Mouse (Mus musculus) ovary, postnatal 14 days (tissue): ENCODE results near the gene Fkbp10.
A peak's percentile ranks its signal among the peaks of the same experiment; 100 is the strongest.

Experiments
- DNase-seq: peaks from one replicate; pipeline ENCODE4 v3.0.0; 2022; ENCODE audit warnings: low spot score

Fkbp10 gene

GRCm38 (mm10) chr11:100394353-100395074 is 21.0 kb upstream of the Fkbp10 start:
- DNase-seq = no peak

- no peak for DNase-seq
Measured at GRCm38 (mm10) chr11:100395200-100395599, 20.3 kb upstream of the Fkbp10 start.

DNA sequence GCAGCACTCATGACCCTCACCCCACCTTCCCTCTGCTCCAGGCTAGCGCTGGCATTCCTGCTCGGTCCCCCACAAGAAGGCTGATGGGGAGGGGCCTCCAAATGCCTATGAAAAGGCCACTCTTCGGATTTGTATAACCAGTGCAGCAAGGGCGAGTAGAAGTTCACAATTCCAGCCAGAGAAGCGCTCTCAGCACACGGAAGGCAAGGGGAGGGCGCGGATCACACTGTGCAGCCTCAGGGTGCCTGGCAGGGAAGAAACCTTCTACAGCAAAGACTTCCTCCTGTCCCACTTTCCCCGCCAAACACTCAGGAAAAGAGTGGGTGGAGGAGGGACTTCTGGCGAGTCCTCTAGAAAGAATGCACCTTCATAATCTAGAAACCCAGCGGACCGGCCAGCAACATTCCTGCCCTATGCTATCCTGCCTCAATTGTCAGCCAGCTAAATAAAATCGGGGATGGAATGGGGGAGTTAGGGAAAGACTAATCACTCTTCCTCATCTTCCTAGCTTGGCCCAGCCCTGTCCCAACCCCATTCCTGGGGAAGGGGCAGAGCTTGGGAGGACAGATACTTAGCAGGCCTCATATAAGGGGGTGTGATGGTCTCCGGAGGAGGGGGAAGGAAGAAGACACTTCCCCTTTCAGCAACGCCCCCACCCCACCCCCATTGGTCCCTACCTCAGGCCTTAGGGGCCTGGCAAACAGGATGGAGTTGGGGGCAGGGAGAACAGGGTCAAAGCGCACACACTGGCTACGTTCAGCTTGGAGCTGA is 19.5 kb upstream of the Fkbp10 start:
- no peak for DNase-seq

DNA sequence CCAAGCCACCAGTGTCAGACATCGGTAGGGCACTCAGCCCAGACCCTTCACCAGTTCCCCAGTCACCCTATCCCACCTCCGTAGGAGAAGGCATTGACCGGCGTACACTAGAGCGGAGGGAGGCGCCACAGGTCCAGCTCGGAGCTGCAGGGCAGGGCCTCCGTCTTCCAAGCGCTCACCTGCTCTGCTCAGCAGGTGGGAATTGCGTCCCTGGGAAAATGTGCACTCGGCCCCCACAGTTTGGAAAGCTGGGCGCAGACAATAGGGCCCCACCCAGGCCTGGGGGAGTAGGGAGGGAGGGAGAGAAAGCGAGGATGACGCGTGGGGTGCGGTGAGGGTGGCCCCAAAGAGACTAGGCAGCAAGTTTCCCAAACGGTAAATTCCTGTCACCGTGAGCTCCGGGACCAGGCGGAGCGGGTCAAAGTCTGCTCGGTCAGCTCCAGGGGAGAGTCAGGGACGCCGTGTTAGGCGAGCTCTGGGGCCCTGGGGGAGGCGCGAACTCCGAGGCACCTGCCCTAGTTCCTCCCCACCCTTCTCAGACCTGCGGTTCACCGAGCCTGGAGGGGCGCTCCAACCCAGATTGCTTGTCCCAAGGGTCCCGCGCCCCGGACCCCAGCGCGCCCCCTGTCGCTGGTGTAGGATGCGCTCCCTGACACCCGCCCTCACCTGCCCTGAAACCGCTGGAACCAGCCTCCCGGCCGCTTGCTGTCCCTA is 18.5 kb upstream of the Fkbp10 start:
- DNase-seq = no peak

GRCm38 (mm10) chr11:100397600-100398389 is 17.7 kb upstream of the Fkbp10 start, which contains the start of gene Jup:
TSS of gene Jup (minus strand) at chr11:100397763.
- peak; percentile 97 for DNase-seq

DNA sequence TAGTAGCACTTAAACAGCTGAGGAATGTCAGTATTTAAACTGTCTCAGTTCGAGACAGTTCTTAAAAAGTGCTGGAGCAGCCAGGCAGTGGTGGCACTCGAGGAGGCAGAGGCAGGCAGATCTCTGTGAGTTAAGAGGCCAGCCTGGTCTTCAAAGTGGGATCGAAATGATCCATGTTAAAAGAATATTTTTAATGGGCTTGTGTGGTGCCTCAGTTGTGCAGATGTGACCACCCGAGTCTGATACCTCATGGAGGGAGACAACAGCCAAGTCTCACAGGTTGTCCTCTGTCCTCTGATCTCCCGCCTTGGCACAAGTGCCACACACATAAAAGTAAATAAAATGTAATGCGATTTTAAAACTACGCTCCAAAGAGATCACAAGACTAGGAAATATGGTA is 17.0 kb upstream of the Fkbp10 start:
- DNase-seq = no peak

- DNase-seq = no peak
Measured at GRCm38 (mm10) chr11:100399320-100399719, 16.2 kb upstream of the Fkbp10 start.

DNA sequence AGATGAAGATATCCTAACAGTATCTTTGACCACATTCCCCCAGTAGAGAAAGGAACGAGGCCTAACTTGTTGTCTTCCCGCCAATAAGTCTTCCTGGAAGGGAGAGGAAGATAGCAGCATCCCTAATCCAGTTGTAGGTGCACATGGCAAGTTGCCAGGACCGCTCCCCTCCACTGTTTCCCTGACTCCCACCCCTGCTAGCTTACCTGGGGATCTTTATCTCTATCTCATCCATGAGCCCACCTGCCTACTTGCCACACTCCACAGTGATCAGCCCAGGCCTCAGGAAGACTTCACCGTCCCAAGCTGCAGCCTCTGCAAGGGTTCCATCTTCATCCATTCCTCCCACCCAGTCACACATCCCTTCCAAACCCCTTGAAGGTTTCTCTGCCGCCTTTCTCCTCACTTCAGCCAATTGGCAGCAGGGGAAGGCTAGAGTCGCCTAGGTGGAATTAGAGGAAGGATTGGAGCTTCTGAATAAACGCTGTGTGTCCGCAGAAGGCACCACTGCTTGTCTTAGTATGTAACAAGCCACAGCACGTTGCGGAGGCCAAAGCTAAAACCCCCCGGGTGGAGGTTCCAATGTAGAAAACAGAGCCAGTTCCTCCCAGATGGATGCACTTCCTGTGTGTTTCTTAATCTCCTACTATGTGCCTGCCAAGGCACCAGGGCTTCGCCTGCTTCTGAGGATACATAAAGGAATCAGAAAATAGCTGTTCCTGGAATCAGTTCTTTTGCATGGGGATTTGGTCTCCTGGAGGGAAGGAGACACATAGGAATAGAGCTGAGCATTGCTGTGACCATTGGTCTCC is 15.6 kb upstream of the Fkbp10 start:
- DNase-seq = no peak

- DNase-seq = no peak
Measured at GRCm38 (mm10) chr11:100400842-100401241, 14.7 kb upstream of the Fkbp10 start.

GRCm38 (mm10) chr11:100402240-100402639 is 13.3 kb upstream of the Fkbp10 start:
- no peak for DNase-seq

- DNase-seq = no peak
Measured at GRCm38 (mm10) chr11:100402682-100403081, 12.8 kb upstream of the Fkbp10 start.

DNA sequence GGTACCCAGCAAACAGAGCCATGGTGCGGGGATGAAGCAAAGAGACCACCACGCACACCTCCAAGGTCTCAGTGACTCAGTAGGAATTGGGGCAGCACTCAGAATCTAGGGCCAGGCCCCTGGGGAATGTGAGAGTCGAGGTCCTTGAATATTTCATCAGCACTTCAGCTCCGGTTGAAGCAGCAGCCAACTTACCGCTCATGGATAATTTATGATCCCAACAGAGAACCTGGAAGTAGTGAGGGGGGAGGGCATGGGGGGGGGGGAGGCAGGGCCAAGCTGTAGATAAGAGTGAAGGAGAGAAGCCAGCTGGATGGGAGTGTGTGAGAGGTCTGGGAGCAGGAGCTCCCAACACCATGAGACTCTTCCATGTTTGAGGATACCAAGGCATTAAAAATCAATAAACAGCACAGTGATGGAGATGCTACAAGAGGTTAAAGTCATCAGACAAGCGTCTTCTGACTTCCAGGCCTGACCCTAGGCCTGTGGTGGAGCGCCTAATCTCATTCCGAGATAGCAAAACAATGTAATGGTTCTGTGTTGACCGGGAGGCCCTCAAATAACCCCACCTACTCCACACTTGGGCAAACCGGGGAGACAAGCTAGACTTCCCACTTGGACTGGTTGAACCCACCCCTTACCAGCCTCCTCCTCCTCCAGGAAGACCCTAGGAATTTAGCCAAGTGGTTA is 11.9 kb upstream of the Fkbp10 start:
- DNase-seq = no peak

GRCm38 (mm10) chr11:100404456-100405074 is 10.9 kb upstream of the Fkbp10 start:
- DNase-seq = no peak

GRCm38 (mm10) chr11:100406273-100406672 is 9.2 kb upstream of the Fkbp10 start:
- DNase-seq = no peak

- no peak for DNase-seq
Measured at GRCm38 (mm10) chr11:100406995-100407705, 8.3 kb upstream of the Fkbp10 start.

GRCm38 (mm10) chr11:100408076-100408834 is 7.2 kb upstream of the Fkbp10 start:
- peak; percentile 74 for DNase-seq

DNA sequence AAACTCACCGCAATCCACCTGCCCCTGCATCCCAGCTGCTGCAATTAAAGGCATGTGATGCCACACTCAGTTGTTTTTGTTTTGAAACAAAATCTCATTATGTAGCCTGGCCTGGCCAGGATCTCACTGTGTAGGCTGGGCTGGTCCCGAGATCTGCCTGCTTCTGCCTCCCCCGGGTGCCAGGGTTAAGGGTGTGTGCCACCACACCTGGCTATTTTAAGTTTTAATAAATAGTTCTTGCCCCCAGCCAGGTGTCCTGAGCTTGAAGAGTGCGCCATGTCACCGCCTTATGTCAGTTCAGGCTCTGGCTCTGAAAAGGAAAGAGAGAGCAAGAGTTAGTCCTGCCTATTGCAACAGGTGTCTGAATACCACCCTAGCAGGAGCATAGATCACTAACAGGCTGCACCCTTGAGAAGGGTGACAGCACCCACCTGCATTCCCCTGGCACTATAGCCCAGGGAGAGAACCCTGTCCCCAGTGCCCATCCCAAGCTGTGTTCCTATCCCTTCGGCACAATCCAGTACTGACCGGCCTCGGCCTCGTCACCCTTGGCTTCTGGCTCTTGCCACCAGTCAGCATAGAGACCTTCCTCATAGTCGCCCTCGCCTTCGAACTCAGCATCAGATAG is 6.5 kb upstream of the Fkbp10 start:
- DNase-seq = no peak

DNA sequence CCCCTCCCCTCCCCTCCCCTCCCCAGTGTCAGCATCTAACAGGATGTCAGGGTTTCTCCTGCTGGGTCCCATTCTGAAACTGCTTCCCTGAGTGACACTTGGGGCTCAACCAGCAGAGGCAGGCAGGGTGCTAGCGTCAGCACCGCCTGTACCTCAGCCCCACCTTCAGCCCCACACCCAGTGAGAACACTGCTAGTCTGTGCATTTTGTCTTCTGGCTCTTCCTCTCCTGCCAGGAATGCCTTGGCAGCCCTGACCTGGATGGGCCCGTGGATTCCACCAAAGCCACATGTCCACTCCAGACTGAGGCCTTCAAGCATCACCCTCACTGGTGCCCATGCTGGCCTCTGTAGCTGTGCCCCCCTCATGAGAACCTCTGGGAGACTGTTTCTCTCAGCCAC is 5.8 kb upstream of the Fkbp10 start:
- DNase-seq = no peak
